ENCODE assay signal across 13 mouse cellular contexts in genomic region chr6:30112349-30113132, GRCm38 (mm10).
DNase-seq lines count a peak whose midpoint lies in the region; ATAC-seq and TF ChIP-seq lines count a peak whose summit lies in the region.
"Had no signal": no experiment of that assay in that cellular context is flagged by ENCODE, and none has a peak within 500 bp of the region (broad histone marks: within the 10 kb centered on the region; RNA-seq: fewer than 3 reads in every experiment).

No protein-coding gene starts in this region.

- no peak overlapping the region for H3K9ac ChIP-seq in lung, postnatal 0 days (replicated peaks; ENCODE audit: low read depth)
- H3K9ac ChIP-seq: embryonic facial prominence, embryonic 12.5 days; heart, embryonic 13.5 days; lung, embryonic 15.5 days had no signal

- TF ChIP-seq CTCF in lung, postnatal 0 days (IDR thresholded peaks at IDR 0.05): peak; percentile 24; the same call in 1 of the 2 replicates

- no peak overlapping the region for H3K27ac ChIP-seq in lung, postnatal 0 days (ENCODE audit: low read length)
- H3K27ac ChIP-seq: embryonic facial prominence, embryonic 12.5 days; heart, embryonic 13.5 days; limb, embryonic 10.5 days; lung, embryonic 15.5 days had no signal

- ATAC-seq in frontal cortex, adult (ENCODE audit: low TSS enrichment): peak; percentile 52; the same call in 1 of the 2 replicates
- ATAC-seq in lung, postnatal 0 days: no peak

- 98% methylated on average over 4 of the region's 4 CpGs for WGBS in lung, postnatal 0 days

- H3K4me2 ChIP-seq in lung, postnatal 0 days (replicated peaks; ENCODE audit: low read depth, low read length): no peak overlapping the region
- H3K4me2 ChIP-seq: embryonic facial prominence, embryonic 12.5 days; heart, embryonic 13.5 days; lung, embryonic 15.5 days had no signal

- H3K4me1 ChIP-seq in lung, postnatal 0 days (ENCODE audit: insufficient read depth, low read depth, low read length): no peaks in the 10 kb centered on the region
- H3K4me1 ChIP-seq: embryonic facial prominence, embryonic 12.5 days; heart, embryonic 13.5 days; limb, embryonic 10.5 days; lung, embryonic 15.5 days had no signal

- TF ChIP-seq EP300 in lung, postnatal 0 days (IDR thresholded peaks at IDR 0.05): no peak

- DNase-seq in frontal cortex, postnatal 25 days (ENCODE audit: low spot score in 2 of 2): no peak
- DNase-seq in lung, postnatal 0 days (ENCODE audit: low spot score): no peak
- DNase-seq in lung, postnatal 4 days: no peak
- DNase-seq in ZHBTc4 (ENCODE audit: low read depth, low spot score): peak; percentile 64
- peak; percentile 6 for DNase-seq in retina, adult 2 months (ENCODE audit: low read depth, low spot score)
- DNase-seq in right cerebral cortex, postnatal 14 days: no peak
- DNase-seq in adrenal gland, postnatal 10 days: no peak
- DNase-seq: thymus, postnatal 4 days had no signal

- H3K9me3 ChIP-seq in lung, postnatal 0 days (ENCODE audit: low read length): no peaks in the 10 kb centered on the region
- H3K9me3 ChIP-seq: embryonic facial prominence, embryonic 12.5 days; heart, embryonic 13.5 days; limb, embryonic 10.5 days; lung, embryonic 15.5 days had no signal

- H3K4me3 ChIP-seq in lung, postnatal 0 days (ENCODE audit: low read depth, low read length): no peak overlapping the region
- H3K4me3 ChIP-seq: embryonic facial prominence, embryonic 12.5 days; heart, embryonic 13.5 days; limb, embryonic 10.5 days; lung, embryonic 15.5 days had no signal

- peaks cover 34% of the 10 kb centered on the region for H3K36me3 ChIP-seq in lung, postnatal 0 days (ENCODE audit: insufficient read depth, low read length)

- H3K27me3 ChIP-seq in lung, postnatal 0 days (replicated peaks; ENCODE audit: insufficient read depth, low read length): no peaks in the 10 kb centered on the region
- H3K27me3 ChIP-seq: embryonic facial prominence, embryonic 12.5 days; heart, embryonic 13.5 days; lung, embryonic 15.5 days had no signal

Comparison
In these comparisons a context has a peak if more than half of its experiments do, and no peak if none do; other contexts are left out.
1. DNase-seq: peak in ZHBTc4 (single experiment) and retina, adult 2 months (single experiment); none in frontal cortex, postnatal 25 days (0 of 2), lung, postnatal 0 days (single experiment), lung, postnatal 4 days (0 of 2), right cerebral cortex, postnatal 14 days (single experiment) and adrenal gland, postnatal 10 days (single experiment).